Mouse (Mus musculus) limb, embryonic 14.5 days (tissue): Measurements from ENCODE around the gene Kif26b. TPM values are rescaled to one million over a fixed set of nuclear protein-coding genes. Genes with fewer than 3 reads are reported as not detected.

ENCODE experiments used
- ATAC-seq: fragments of 200-750 bp; cut with Nextera tagmentation; 2 replicates; pipeline ENCODE4 v1.8.0; 2017; ENCODE audit warnings: low read depth, moderate number of reproducible peaks, moderate TSS enrichment; ENCODE audit not compliant: low FRiP score
- DNase-seq: peaks from one replicate; pipeline ENCODE4 v3.0.0-alpha.2; 2015; ENCODE audit warnings: low spot score
- H3K27ac ChIP-seq: fragments of 300-500 bp; sonication (generic); replicated peaks from 2 replicates; pipeline ENCODE4 v1.5.1; 2014; ENCODE audit warnings: low read depth, mild to moderate bottlenecking, low read length, moderate library complexity, mixed read lengths
- H3K27me3 ChIP-seq: fragments of 300-500 bp; sonication (generic); 2 replicates; pipeline ENCODE4 v1.6.1; 2014; ENCODE audit warnings: low read length, mixed read lengths; ENCODE audit not compliant: control insufficient read depth, insufficient read depth
- H3K36me3 ChIP-seq: fragments of 300-500 bp; sonication (generic); 2 replicates; pipeline ENCODE4 v1.6.1; 2014; ENCODE audit warnings: mild to moderate bottlenecking, low read length, moderate library complexity, mixed read lengths; ENCODE audit not compliant: control insufficient read depth, insufficient read depth
- H3K4me1 ChIP-seq: fragments of 300-500 bp; sonication (generic); 2 replicates; pipeline ENCODE4 v1.6.1; 2014; ENCODE audit warnings: antibody characterized with exemption, low read length, mixed read lengths; ENCODE audit not compliant: control insufficient read depth, insufficient read depth
- H3K4me2 ChIP-seq: fragments of 300-500 bp; sonication (generic); replicated peaks from 2 replicates; pipeline ENCODE4 v1.6.1; 2014; ENCODE audit warnings: low read depth, mild to moderate bottlenecking, low read length, moderate library complexity; ENCODE audit not compliant: severe bottlenecking
- H3K4me3 ChIP-seq: fragments of 300-500 bp; sonication (generic); replicated peaks from 2 replicates; pipeline ENCODE4 v1.5.1; 2014; ENCODE audit warnings: low read length
- H3K9ac ChIP-seq: fragments of 300-500 bp; sonication (generic); 2 replicates; pipeline ENCODE4 v1.6.1; 2014; ENCODE audit warnings: mild to moderate bottlenecking, low read depth, low read length, moderate library complexity; ENCODE audit not compliant: severe bottlenecking
- H3K9me3 ChIP-seq: fragments of 300-500 bp; sonication (generic); 2 replicates; pipeline ENCODE4 v1.6.1; 2016; ENCODE audit warnings: low read length; ENCODE audit not compliant: control insufficient read depth
- POLR2A ChIP-seq: fragments of 200-500 bp; IDR thresholded peaks from 2 replicates; pipeline ENCODE4 v1.8.0; 2012; ENCODE audit warnings: inconsistent platforms, mild to moderate bottlenecking, moderate library complexity, borderline replicate concordance; ENCODE audit not compliant: insufficient read depth, insufficient read length; ENCODE audit errors: extremely low read depth
- WGBS: fragments of 180-500 bp; shearing (Covaris S2); extraction: QIAGEN DNeasy Blood & Tissue Kit; methylation state at CpG from one replicate; pipeline ENCODE4 v1.1.7; 2014; 5-methylcytosine and 5-hydroxymethylcytosine counted together
- polyA plus RNA-seq, 2 experiments: library from polyadenylated mRNA; depleted of rRNA in 1 of 2; stranded (reverse) in 1 of 2; unstranded in 1 of 2; fragments of >200 nt; fragmentation: Nextera tagmentation in 1 of 2; extraction: Ambion mirVana in 1 of 2; gene quantifications; 2 replicates each; pipeline versions ENCODE4 v1.2.1 to v1.2.3; 2012 to 2014

Gene Kif26b
- polyA plus RNA-seq, 2 experiments, result 8.7 to 8.8 TPM

DNA sequence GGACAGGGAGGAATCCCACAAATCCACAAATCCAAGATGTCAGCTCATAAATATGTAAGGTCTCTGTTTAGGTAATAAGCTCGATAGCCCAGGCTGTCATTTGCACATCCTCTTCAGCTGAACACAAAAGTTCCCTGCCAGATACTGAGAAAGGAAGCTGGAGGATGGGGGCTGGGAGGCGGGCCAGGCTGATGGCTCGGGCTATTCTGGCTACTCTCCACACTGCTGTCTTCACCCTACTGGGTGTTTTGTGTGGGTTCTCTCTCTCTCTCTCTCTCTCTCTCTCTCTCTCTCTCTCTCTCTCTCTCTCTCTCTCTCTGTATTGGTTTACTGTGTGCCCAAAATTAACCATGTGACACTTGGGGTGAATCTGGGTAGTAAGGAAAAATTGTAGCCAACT lies 274.2 kb downstream of the Kif26b start:
- no peak overlapping the region for H3K9ac ChIP-seq
- no peaks in the 10 kb centered on the region for H3K27me3 ChIP-seq
- H3K9me3 ChIP-seq, result no peaks in the 10 kb centered on the region
- H3K4me2 ChIP-seq, result no peak overlapping the region
- no peak overlapping the region for H3K27ac ChIP-seq
- ATAC-seq (no peak), DNase-seq (no peak)
- no peaks in the 10 kb centered on the region for H3K36me3 ChIP-seq
- WGBS, result 51% methylated on average over 3 of the region's 3 CpGs
- peaks cover 25% of the 10 kb centered on the region for H3K4me1 ChIP-seq
- no peak for TF ChIP-seq POLR2A
- no peak overlapping the region for H3K4me3 ChIP-seq

DNA sequence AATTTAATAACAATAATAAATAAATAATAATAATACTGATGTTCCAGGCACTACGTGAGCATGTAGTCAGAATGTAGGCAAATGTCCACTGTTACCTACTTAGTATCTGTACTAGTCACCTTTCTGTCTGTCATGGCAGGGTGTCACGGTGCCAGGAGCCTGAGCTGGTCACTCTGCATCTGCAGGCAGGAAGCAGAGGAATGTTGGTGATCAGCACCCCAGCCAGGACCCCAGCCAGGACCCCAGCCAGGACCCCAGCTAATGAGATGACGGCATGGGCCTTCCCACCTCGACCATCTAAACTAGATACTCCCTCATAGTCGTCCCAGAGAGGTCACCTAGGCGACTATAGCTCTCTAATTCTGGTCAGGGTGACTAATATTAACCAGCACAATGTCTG lies 288.6 kb downstream of the Kif26b start:
- TF ChIP-seq POLR2A, result no peak
- no peaks in the 10 kb centered on the region for H3K9me3 ChIP-seq
- 77% methylated on average over 6 of the region's 6 CpGs for WGBS
- H3K27ac ChIP-seq, result no peak overlapping the region
- no peak overlapping the region for H3K4me3 ChIP-seq
- DNase-seq (no peak), ATAC-seq (no peak)
- no peak overlapping the region for H3K9ac ChIP-seq
- H3K27me3 ChIP-seq, result no peaks in the 10 kb centered on the region
- peaks cover 29% of the 10 kb centered on the region for H3K4me1 ChIP-seq
- H3K36me3 ChIP-seq, result no peaks in the 10 kb centered on the region
- no peak overlapping the region for H3K4me2 ChIP-seq

DNA sequence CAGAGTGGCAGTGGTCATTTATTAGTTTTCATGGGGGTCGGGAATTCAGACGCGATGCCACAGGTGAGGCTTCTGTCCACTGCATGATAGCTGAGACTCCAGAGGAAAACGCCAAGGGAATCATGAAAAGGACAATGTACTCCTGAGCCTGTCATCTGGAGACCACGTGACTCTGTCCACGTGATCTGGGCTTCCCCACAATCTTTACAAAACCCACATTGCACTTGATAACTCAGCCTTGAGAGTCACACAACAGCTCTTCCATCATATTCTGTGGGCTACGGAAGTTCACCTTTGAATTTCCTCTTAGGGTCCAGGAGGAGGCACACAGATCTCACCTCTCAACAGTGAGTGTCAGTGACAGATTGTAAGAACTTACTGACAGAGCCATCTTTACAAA lies 290.1 kb downstream of the Kif26b start:
- DNase-seq (no peak), ATAC-seq (no peak)
- H3K4me1 ChIP-seq, result peaks cover 29% of the 10 kb centered on the region
- no peak overlapping the region for H3K4me2 ChIP-seq
- H3K36me3 ChIP-seq, result no peaks in the 10 kb centered on the region
- H3K4me3 ChIP-seq, result no peak overlapping the region
- H3K27ac ChIP-seq, result no peak overlapping the region
- H3K9me3 ChIP-seq, result no peaks in the 10 kb centered on the region
- TF ChIP-seq POLR2A, result no peak
- no peaks in the 10 kb centered on the region for H3K27me3 ChIP-seq
- WGBS, result 74% methylated on average over 7 of the region's 7 CpGs
- no peak overlapping the region for H3K9ac ChIP-seq

DNA sequence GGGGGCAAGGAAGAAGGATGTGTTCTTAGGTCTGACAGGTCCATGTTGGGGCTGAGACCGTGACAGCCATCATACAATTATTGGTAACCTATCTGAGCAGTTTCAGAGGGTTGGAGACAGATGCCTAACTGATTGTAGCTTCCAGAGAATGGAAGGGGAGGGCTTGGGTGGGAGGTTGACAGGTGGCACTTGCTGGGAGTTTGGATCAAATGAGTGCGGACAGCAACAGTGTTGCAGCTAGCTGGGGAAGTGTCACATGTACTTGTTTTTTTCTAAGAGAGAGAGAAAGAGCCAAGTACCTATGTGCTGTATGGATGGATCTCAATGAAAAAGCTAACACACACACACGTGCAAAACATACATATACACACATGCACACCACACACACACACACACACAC lies 291.2 kb downstream of the Kif26b start:
- H3K27me3 ChIP-seq, result no peaks in the 10 kb centered on the region
- no peak overlapping the region for H3K27ac ChIP-seq
- H3K9me3 ChIP-seq, result no peaks in the 10 kb centered on the region
- DNase-seq, result no peak
- H3K4me1 ChIP-seq, result peaks cover 29% of the 10 kb centered on the region
- no peak overlapping the region for H3K4me3 ChIP-seq
- no peak overlapping the region for H3K4me2 ChIP-seq
- H3K36me3 ChIP-seq, result no peaks in the 10 kb centered on the region
- no peak for TF ChIP-seq POLR2A
- no peak for ATAC-seq
- no peak overlapping the region for H3K9ac ChIP-seq
- WGBS, result 86% methylated on average over 3 of the region's 3 CpGs

DNA sequence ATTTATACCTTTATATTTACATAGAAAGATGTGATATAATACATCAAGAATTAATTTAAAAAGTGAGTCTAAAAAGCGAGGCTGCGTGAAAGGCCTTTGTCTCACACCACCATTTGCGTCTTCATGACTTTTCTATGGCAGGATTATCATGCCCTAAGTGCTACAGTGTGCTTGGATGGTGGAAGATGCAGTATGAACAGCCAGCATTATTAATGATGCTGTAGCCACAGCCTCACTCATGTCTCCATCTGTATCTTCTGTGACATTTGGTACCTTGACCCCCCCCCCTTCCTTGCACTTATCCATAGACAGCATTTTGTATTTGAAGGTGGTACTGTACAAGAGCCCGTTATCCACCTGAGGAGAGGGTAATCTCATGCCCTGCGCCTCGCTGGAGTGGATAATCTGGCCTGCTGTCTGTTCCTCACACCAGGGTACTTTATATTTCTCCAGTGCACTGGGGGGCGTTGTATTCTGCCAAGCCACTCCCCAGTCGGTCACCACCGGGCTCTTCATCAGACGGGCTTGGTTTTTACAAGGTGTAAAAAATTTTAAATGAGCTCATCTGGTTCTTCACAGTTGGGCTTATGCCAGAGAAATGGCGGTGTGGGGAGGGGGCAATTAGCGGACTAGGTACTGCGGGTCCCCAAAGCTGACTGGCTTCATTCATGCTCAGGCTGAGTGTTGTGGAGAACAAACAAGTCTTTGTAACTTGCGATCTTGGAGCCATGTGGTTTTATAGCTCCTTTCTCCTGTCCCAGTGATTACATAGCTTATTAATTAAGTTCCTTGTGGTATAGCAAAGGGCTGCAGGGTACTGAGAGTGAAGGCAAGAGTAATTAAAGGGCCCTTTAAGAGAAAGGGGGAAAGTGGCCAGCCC lies 291.9 kb downstream of the Kif26b start:
- Histone ChIP-seq H3K4me2 (peak overlapping the region; percentile 24), H3K27ac (no peak overlapping the region), H3K27me3 (no peaks in the 10 kb centered on the region), H3K36me3 (no peaks in the 10 kb centered on the region), H3K9ac (no peak overlapping the region), H3K4me1 (peaks cover 29% of the 10 kb centered on the region), H3K4me3 (no peak overlapping the region), H3K9me3 (no peaks in the 10 kb centered on the region)
- DNase-seq (peak; percentile 54), ATAC-seq (peak; percentile 84)
- WGBS, result 41% methylated on average over 14 of the region's 14 CpGs
- no peak for TF ChIP-seq POLR2A
